Mouse (Mus musculus) embryonic stem cell, embryonic (primary cell): ENCODE results near the gene Rps9.
"Not testable (repeated sequence)": the region's sequence is repeated elsewhere in the genome, so short reads cannot be mapped to it uniquely, and the experiment has no call there.

Experiments
- CTCF ChIA-PET, 4 experiments: fragments of 300-600 bp in 2 of 4; fragments of 350-600 bp in 2 of 4; sonication (Branson Sonifier 250); formaldehyde crosslinking; loops; one replicate each; lab custom pipeline; 2022; ENCODE audit warnings: inconsistent platforms in 2 of 4; lab: Charles Lee
- POLR2A ChIA-PET, 4 experiments: fragments of 300-600 bp in 2 of 4; fragments of 350-600 bp in 2 of 4; sonication (Branson Sonifier 250); formaldehyde crosslinking; loops; one replicate each; lab custom pipeline; 2022; ENCODE audit warnings: antibody characterized with exemption in 4 of 4, inconsistent platforms in 1 of 4; lab: Charles Lee

Rps9 gene

DNA sequence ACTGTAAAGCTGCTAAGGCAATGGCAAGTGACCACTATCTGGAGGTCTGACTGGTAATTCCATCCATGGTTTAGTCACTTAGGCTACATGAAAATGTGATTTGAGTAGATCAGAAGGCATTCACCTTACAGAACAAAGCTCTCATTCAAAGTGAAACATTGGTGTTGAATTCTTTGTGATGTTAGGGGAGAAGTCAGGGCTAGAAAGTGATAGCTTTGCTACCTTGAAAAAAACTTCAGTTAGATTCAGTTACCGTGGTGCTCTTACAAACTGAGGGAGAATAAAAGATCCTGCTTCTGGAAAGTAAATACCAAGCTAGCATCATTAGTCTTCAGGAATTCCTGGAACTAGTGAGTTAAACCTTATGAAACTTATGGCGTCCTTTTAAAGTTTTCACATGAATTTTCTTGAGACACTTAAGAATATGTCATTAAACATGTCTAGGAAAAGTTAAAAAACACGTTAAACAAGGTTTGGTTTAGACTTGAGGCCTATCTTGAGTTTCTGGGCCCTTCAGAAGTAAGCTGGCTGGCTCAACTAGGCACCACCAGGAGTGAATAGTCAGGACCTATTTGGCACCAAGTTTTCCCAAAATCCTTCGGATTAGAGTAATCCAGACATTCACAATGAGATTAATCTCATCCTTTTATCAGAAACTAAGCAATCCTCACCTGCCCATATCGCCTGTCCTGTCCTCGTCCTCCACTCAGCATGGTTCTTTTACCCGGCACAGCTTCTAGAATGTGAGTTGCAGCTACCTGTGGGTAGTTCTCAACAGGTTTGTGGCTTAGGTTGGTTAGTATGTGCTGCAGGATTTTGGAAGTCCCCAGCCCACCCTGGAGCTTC, 4.0 kb downstream of the Rps9 start:
- CTCF ChIA-PET: interaction anchor here in 2 of 4 experiments (1.3 to 1.4 kb wide), 3 partner anchors 91 to 719 kb away, joined by 4 to 6 read pairs (median 4); no protein-coding TSS in a partner anchor

DNA sequence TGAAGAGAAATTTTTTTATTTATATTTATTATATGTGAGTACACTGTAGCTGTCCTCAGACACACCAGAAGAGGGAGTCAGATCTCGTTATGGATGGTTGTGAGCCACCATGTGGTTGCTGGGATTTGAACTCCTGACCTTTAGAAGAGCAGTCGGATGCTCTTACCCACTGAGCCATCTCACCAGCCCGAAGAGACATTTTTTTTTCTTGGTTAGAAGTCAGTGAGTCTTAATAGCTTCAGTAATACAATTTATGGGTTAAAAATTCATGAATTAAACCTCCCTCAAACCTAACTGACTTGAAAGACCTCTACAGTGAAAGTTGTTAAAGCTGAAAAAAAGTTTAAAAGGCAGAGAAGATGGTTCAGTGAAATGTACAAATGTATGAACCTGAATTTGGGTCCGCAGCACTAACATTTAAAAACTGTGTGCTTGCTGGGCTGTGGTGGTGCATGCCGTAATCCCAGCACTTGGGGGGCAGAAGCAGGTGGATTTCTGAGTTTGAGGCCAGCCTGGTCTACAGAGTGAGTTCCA, 4.7 kb downstream of the Rps9 start:
- CTCF ChIA-PET: interaction anchor here in 1 of 4 experiments (0.8 to 1.4 kb wide), 3 partner anchors 417 to 737 kb away, joined by 3 to 4 read pairs (median 4); partner anchors contain the start of gene Rdh13
- POLR2A ChIA-PET: interaction anchor here (0.6 to 14.5 kb wide), 38 partner anchors 15 to 816 kb away, joined by 3 to 650 read pairs (median 9); partner anchors contain the start of genes Mboat7 (in 4 of the 4), Tsen34 (in 4 of the 4), Cnot3 (in 3 of the 4) and Leng1 (in 3 of the 4)

More for the DNA sequence above, 4.0 kb downstream of the Rps9 start:
- POLR2A ChIA-PET: interaction anchor here (0.6 to 14.5 kb wide), 54 partner anchors 11 to 816 kb away, joined by 3 to 650 read pairs (median 4); partner anchors contain the start of genes Cnot3 (in 4 of the 4), Mboat7 (in 4 of the 4), Tsen34 (in 4 of the 4) and Leng1 (in 3 of the 4)

DNA sequence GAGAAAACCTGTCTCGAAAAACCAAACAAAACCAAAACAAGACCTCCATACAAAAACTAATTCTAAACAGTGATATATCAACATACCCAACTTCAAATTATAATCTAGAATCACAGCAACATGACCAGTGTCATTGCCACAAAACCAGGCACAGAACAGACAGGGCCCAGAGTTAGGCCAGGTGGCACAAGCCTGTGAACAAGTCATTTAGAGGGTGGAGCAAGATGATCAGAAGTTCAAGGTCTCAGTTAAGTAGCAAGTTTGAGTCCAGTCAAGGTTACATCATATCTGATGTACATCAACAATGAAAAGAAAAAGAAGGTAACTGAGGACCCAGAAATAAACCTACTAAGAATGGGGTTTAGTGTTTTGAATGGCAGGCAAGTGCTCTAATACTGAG, 5.2 kb downstream of the Rps9 start:
- POLR2A ChIA-PET: interaction anchor here (0.6 to 14.5 kb wide), 32 partner anchors 15 to 815 kb away, joined by 3 to 650 read pairs (median 6); partner anchors contain the start of genes Mboat7 (in 4 of the 4), Tsen34 (in 4 of the 4), Cnot3 (in 3 of the 4) and Leng1 (in 3 of the 4)
- CTCF ChIA-PET: interaction anchor here in 1 of 4 experiments (0.8 kb wide), 1 partner anchor 736 kb away, joined by 3 read pairs; the partner anchor contains the start of gene Rdh13

DNA sequence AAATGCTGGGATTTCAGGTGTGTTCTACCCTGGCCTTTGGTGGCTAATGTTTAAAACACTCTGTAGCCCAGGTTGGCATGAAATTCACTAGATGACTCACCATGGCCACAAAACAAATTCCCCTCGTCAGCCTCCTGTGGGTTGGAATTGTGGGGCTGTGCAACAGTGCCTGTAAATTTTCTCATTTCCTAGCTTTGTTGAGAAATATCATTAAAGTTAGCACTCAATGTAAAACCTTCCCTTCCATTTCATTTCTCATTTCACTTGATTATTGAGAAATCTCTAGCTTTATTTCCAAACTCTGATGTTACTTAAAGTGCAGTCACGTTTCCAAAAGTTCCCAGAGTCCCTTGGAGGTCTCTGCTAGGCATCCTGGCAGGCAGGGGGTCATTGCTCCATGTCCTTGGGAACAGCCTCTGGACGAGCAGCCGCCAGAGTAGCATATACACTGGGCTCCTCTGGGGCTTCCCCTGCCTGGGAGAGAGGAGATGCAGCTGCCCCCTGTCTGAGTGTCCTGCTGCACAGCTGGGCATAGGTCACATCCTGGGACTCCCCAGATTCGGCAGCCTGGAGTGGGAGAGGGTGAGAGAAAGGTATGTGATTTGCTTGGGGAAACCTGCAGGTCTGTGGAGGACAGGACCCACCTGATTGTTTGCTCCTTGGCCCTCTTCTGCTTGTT, 8.6 kb downstream of the Rps9 start:
- POLR2A ChIA-PET: interaction anchor here in 3 of 4 experiments (0.6 to 14.5 kb wide), 7 partner anchors 9 to 68 kb away, joined by 3 to 650 read pairs (median 4); partner anchors contain the start of genes Mboat7 (in 2 of the 3), Tsen34 (in 2 of the 3), Cnot3 (in 1 of the 3) and Leng1 (in 1 of the 3)
- CTCF ChIA-PET: no interaction called here

DNA sequence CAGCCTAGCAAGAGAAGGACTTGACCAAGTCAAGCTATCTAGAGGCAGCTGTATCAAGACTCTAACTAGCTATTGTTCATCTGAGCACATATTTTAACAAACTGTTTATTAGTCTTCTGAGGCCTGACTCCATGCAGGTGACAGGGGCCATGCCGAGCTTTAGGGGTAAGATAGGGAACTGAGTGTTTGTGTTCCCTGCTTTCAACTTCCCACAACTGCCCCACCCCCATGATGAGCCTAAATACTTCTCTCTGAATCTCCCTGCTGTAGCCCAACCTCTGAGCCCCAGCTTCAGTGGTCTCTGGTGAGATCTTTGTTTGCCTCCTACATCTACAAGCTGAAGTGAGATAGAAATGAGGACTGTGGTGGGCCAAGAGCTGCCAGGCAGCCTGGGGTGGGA, 11.5 kb downstream of the Rps9 start:
- ChIA-PET CTCF (interaction anchor here in 1 of 4 experiments (0.6 kb wide), 1 partner anchor 99 kb away, joined by 3 read pairs; no protein-coding TSS in a partner anchor), POLR2A (interaction anchor here in 2 of 4 experiments (1.1 to 14.5 kb wide), 4 partner anchors 9 to 24 kb away, joined by 3 to 650 read pairs (median 5); partner anchors contain the start of genes Mboat7 (in 2 of the 2) and Tsen34 (in 2 of the 2))

DNA sequence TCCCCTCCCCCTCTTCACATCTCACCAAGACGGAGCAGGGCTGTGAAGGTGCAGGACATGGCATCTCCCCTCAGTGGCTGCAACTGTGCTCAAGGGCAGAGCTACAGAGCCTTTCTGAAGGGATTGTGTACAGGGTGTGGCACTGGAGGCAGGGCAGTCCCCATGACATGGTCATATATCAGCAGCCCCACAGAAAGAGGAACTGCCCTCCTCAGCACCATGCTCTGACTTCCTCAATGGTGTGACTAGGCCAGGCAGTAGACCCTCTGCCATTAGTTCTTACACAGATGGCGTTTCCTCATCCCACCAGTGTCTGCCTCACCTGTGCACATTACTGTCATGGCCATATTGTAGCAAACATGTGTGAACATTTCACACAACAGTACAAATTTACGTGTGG, 16.5 kb downstream of the Rps9 start, which contains the start of gene Pirb:
Pirb (minus strand) TSS at position 124 of the 400 bp plus-strand sequence.
- CTCF ChIA-PET, POLR2A ChIA-PET: not testable (repeated sequence)

DNA sequence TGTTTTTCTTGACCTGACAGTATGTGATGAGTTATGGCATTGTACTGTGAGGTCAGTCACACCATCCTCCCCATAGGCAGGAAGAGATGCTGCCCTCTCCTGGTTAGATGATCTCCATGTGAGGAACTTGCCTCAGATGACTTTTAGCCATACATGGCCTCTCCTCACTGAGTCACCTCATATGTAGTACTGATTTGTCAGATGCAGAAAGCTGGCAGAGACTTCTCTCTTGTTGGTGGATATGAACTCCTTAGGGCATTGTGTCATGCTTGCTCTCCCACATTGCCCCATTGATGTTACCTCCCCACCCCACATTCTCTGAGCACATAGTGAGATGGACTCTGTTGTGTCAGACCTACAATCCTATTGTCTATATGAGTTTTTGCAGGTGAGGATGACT, 21.7 kb downstream of the Rps9 start:
- POLR2A ChIA-PET, CTCF ChIA-PET: not testable (repeated sequence)

DNA sequence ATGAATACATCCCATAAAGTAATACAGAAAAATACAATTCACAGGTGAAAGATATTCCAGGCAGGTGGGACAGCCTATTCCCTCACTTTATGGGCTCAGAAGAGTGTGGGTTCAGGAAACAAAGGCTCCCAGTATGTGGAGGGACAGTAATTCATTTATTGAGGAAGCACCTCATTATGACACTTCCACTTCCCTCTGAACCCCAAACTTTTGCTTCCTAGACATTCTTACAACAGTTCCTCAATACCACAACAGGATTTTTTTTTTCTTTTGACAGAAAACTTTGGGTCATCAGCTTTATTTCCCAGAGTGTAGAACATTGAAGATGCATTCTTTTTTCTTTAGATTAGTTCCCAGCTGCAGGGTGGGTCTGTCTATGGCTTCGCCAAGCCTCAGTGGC, 28.9 kb downstream of the Rps9 start:
- POLR2A ChIA-PET, CTCF ChIA-PET: not testable (repeated sequence)
